Mouse (Mus musculus) natural killer cell, adult 2 months (primary cell): ENCODE data around the gene Inha.

ENCODE experiments used
- DNase-seq, 2 experiments: peaks; one replicate each; pipeline ENCODE4 v3.0.0; 2022; ENCODE audit warnings: low spot score in 2 of 2

The Inha gene

DNA sequence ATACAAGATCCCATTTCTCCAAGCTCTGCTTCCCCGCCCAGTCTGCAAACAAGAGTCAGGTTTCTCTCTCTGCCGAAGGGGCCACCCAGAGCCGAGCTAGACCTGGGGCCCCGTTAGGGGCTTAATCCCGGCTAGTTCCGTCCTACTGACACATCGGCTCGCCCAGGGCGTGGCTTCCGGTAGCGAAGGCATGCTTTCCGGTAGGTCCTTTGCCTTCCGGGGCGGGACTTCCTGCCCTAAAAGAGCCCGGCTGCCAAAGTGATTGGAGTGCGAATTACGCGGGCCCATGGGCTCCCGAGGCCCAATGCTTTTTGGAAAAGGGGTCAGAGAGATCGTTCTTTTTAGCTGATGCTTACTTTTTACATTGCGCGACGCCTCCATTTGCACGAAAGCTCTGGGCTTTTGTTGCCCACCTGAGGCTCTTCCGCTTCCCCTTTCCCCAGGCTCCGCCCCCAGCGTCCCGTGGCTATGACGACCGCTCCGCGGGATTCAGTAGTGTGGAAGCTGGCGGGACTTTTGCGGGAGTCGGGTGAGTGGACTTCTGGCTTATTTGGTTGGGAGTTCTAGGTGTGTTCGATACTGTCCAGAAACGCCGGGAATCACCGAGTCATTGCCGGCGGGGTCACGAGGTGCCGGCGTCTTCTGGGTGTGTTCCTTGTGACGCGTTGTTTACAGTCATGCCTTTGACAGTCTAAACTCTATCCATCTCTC, 14.6 kb downstream of the Inha start, which contains the start of gene Stk11ip:
Stk11ip (plus strand) TSS at position 209 of the 711 bp plus-strand sequence.
- peak; percentile 88 to 93 for DNase-seq

DNA sequence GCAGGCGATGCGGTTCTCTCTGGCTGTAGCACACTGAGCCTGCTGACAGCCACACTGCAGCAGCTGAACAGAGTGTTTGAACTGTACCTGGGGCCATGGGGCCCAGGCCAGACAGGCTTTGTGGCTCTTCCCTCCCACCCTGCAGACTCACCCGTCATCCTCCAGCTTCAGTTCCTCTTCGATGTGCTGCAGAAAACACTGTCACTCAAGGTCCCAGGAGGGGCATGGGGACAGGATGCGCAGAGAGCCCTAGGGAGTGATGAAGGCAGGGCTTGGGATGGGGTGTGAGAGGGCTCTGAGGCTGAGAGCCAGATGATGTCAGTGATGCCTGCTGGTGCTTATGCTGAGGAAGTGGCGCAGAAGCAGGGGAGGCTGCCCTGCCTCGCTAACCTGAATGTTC, 17.8 kb downstream of the Inha start:
- peak in 1 of 2 experiments; percentile 88 for DNase-seq

DNA sequence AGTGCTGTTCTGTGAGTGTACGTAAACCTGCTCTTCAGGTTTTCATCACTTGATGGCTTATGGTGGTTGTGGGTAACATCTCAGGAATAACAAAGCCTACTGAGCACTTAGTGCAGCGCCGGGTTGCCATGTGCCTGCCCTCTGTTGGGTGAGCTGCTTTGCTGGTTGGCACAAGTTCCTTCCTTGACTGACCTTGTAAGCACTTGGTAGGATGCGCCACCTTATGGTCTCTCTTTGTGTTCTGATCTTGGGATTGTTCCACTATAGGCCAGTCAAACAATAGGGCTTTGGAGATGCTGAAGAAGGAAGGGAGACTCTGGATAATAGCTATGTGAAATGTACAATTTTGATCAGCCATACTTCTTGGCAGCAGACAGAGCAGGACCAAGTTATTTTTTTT, 23.7 kb downstream of the Inha start:
- DNase-seq, result no peak

- no peak for DNase-seq
Measured at GRCm38 (mm10) chr1:75532280-75533172, 25.6 kb downstream of the Inha start.

DNA sequence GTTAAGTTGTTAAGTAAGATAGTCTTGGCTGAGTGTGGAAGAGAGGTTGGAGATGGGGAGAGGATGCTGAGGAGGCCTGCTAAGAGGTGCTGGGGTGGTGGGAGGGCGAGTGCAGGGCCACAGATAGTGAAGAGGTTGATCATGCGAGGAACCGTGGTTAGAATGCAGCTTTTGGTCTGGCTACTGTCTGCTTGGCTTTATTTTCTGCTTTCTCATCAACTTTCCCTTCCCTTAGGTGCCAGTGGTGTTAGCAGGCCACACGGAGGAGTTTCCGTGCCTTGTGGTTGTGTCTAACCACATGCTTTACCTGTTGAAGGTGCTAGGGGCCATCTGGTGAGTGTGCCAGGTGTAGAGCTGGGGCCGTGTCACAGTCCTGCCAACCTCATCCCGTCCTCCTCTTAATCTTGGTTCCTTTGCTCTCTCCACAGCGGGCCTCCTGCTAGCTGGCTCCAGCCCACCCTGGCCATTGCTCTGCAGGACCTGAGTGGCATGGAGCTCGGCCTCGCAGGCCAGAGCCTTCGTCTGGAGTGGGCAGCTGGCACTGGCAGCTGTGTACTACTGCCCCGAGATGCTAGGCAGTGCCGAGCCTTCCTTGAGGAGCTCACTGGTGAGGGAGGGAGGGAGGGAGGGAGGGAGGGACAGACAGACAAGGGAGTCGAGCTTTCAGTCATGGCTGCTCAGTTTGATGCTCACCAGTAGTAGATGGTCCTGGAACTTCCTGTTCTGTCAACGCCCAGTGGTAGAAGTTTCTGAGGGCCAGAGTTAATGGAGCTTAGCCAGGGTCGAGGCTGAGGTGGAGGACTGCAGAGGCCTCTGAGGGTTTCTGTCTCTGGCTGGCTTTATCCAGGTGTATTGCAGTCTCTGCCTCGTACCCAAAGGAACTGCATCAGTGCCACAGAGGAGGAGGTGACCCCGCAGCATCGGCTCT, 26.7 kb downstream of the Inha start:
- no peak for DNase-seq

DNA sequence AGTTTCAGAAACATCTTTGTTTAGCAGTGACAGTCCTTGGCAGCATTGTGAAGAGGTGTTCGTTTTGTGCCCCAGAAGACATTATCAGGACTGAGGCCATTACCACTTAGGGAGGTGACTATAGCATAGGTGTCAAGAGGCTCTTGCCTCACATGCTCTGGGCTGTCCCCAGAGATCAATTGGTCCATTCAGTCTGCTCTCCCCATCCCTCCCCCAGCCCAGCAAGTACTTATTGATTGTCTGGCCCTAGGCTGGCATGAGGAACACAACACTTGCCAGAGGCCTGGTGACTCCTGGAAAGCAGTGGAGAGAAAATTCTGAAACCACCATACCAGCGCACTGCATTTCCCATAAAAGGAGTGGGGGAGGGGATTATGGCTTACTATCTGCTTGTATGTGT, 30.7 kb downstream of the Inha start:
- DNase-seq, result no peak

- no peak for DNase-seq
Measured at GRCm38 (mm10) chr1:75538597-75539190, 31.8 kb downstream of the Inha start.

- no peak for DNase-seq
Measured at GRCm38 (mm10) chr1:75541496-75541895, 34.6 kb downstream of the Inha start.

DNA sequence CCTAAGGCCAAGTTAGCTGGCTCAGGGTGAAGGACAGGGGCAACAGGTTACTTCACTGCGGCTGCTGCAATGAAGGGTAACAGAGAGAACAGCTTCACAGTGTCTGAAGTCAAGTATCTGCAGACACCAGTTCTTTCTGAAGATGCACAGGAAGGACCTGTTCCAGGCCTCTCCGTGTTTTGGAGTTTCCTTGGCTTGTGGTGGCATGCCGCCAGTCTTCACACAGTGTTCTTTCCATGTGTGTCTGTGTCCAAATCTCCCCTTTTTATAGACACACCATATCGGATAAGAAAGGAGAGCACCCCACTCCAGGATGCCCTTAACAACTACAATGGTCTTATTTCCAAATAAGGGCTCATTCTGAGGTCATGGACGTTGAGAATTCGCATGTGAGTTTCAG, 37.5 kb downstream of the Inha start:
- DNase-seq, result no peak

DNA sequence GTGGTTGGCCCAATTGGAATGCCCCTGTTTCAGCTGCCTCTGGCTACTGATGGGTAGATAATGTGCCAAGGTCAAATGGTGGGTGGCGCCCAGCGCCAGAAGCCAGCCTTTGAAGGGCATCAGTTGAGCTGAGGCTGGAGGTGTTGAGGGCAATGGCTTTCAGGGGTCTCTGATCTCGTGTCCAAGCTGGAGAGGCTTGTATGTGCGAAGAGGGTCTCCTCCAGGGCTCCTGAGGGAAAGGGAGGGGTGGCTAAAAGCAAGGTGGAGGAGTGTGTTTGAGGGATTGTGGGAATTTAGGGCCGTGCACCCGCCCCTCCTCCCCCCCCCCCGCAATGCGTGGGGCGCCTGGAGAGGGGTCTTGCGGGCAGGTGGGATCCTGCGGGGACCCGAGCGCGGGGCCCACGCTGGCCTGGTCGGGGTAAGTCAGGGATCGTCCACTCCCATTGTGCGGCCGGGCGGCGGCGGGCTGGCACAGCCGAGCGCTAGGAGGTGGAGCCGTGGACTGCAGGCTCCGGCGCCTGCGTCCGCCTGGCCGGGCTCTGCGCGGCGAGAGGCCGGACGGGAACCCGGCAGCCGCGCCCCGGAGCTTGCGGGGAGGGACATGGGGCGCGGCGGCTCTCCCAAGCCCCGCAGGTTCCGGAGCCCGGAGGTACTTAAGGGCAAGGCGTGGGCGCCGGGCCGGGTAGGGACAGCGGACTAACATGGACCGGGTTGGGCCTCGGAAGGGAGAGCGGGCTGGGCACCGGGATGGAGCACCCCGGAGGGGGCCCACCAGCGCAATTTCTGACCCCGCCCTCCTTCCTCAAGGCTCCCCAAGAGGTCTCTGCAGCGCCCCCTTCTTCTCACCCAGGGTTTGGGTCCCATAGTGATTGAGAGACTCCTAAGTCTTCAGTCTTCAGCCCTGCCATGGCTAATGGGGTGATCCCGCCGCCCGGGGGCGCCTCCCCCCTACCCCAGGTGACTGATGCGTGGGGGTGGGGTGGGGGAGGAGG, 39.4 kb downstream of the Inha start, which contains the start of gene Slc4a3:
Slc4a3 (plus strand) TSS at position 302 of the 992 bp plus-strand sequence.
- no peak for DNase-seq

DNA sequence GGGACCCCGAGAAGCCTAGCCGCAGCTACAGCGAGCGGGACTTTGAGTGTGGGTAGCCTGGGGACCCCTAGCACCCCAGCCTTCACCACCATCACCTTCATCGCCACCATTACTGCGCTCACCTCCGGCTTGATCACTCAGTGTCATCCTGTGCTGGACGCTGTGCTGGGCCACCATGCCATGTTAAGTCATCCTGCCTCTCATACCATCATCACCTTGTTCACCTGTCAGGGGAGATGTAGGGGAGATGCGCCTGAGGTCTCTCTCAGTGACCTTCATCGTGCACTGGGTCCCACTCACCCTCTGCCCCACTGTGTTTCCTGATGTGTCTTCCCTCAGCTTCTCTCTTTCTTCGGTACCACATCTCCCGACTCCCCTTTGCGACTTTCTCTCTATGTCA, 40.5 kb downstream of the Inha start:
- no peak for DNase-seq

GRCm38 (mm10) chr1:75548083-75548482, 41.2 kb downstream of the Inha start:
- no peak for DNase-seq

GRCm38 (mm10) chr1:75548871-75549270, 42.0 kb downstream of the Inha start:
- DNase-seq, result no peak

DNA sequence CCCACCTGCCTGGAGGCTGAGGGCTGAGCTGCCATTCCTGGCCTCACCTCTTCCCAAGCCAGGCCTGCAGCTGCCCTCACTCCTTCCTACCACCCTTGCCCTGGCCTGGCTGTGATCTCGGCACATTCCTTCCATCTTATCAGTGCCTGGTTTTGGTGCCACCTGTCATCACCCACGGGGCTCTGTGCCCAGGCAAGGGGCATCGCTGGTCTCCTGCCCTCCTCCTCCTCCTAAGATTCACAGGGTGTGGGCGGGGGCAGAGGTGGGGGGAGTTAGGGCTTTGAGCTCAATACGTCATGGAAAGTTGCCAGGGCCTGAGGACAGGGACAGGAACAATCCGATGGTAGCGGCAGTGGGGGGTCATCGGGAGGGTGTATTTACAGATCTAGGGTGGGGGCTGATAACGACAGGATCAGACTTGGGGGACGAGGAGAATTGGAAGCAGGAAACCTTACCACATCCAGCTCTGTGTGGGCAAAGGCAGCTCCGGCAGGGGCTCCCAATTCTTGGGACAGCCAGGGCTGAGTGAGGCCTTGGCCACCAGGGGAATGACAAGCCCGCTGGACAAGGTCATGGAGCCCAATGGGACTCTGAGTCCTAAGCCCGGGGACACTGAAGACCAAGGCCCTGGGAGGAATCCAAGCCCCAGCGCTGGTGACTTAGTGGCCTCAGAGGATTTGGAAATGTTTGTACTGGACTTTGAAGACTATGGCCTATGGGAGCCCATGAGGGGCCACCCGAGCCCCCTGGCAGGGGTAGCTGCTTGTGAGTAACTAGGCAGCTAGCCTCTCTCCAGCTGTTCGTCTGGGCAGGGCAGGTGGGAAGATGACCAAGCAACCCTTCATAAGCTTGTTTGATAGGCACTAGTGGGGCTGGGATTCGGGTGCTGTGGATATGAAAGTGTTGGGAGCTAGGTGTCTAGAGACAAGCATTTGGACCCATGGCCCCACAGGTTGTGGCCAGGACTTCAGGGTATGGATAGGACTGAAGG, 42.7 kb downstream of the Inha start:
- no peak for DNase-seq

DNA sequence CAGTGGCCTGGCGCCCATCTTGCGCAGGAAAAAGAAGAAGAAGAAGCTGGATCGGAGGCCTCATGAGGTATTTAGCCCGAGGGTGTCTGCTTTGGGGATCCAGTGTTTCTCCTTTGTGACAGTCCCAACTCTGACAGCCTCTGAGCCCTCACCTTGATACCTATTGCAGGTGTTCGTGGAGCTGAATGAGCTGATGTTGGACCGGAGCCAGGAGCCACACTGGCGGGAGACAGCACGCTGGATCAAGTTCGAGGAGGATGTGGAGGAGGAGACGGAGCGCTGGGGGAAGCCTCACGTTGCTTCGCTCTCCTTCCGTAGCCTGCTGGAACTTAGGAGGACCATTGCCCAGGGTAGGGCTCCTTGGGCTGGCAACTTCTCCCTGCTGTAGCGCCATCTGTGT, 43.7 kb downstream of the Inha start:
- DNase-seq, result no peak

DNA sequence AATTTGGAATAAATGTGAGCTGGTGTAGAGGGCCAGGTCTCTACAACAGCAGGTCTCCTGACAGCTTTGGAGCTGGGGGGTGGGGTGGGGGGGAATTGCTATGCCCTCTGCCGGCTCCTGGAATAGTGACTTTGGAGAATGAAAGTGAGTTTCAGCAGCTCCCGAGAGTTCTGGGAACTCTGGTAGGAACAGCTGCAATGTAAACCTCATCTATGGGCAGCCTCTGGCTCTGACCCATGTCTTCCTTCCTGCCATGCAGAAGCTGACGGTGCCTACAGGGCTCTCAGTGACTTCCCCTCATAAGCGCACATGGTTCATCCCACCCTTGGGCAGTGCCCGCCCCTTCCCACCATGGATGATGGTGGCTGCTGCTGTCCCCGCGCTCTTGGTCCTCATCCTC, 48.8 kb downstream of the Inha start:
- DNase-seq, result no peak

GRCm38 (mm10) chr1:75556143-75556781, 49.4 kb downstream of the Inha start:
- no peak for DNase-seq

DNA sequence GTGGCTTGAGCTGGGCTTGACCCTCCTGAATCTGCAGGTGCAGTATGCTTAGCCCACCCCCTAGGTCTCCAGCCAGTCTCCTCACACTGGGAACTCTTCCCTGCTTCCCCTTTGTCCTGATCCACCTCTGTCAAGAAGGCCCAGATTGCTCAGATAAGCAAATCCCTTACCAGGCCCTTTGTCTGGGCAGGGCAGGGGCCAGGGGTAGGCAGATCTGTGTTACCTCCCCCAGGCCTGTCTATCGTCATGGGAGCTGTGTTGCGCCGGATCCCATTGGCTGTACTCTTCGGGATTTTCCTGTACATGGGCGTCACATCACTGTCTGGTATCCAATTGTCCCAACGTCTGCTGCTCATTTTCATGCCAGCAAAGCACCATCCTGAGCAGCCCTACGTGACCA, 50.2 kb downstream of the Inha start:
- no peak for DNase-seq
